31 mouse cellular contexts compared by ENCODE assay signal in genomic region chr2:55253134-55253533, GRCm38 (mm10).
"Had no signal": no experiment of that assay in that cellular context is flagged by ENCODE, and none has a peak within 500 bp of the region (broad histone marks: within the 10 kb centered on the region; RNA-seq: fewer than 3 reads in every experiment).

No protein-coding gene starts in this region.

- H3K9ac ChIP-seq: limb, embryonic 12.5 days; limb, embryonic 13.5 days; limb, embryonic 15.5 days; liver, embryonic 12.5 days; liver, embryonic 13.5 days; liver, embryonic 14.5 days; liver, embryonic 15.5 days; liver, postnatal 0 days; lung, embryonic 14.5 days; lung, embryonic 15.5 days; midbrain, embryonic 12.5 days; midbrain, embryonic 13.5 days; midbrain, embryonic 15.5 days had no signal

- DNase-seq: left cerebral cortex, postnatal 4 days; liver; liver, embryonic 13.5 days; liver, postnatal 0 days; lung, adult 18-20 months; lung, adult 2 months; lung, embryonic 14.5 days; lung, postnatal 10 days; lung, postnatal 14 days; lung, postnatal 36 days; lung, postnatal 4 days; midbrain, embryonic 14.5 days had no signal

- ATAC-seq: liver, embryonic 12.5 days; liver, postnatal 0 days; lung, postnatal 0 days; midbrain, embryonic 13.5 days; midbrain, embryonic 15.5 days; midbrain, embryonic 16.5 days had no signal

- H3K4me2 ChIP-seq: limb, embryonic 12.5 days; limb, embryonic 13.5 days; limb, embryonic 15.5 days; liver, embryonic 12.5 days; liver, embryonic 13.5 days; liver, embryonic 15.5 days; lung, embryonic 14.5 days; lung, embryonic 15.5 days; midbrain, embryonic 11.5 days; midbrain, embryonic 12.5 days; midbrain, embryonic 13.5 days; midbrain, embryonic 15.5 days had no signal

- H3K4me1 ChIP-seq: limb, embryonic 10.5 days; limb, embryonic 12.5 days; limb, embryonic 13.5 days; limb, embryonic 15.5 days; liver, embryonic 12.5 days; liver, embryonic 13.5 days; liver, embryonic 15.5 days; lung, embryonic 15.5 days; megakaryocyte, embryonic 14.5 days; midbrain, embryonic 10.5 days; midbrain, embryonic 12.5 days; midbrain, embryonic 13.5 days; midbrain, embryonic 15.5 days had no signal

- H3K36me3 ChIP-seq: limb, embryonic 10.5 days; limb, embryonic 12.5 days; limb, embryonic 13.5 days; limb, embryonic 15.5 days; liver, embryonic 12.5 days; liver, embryonic 13.5 days; liver, embryonic 15.5 days; lung, embryonic 15.5 days; midbrain, embryonic 10.5 days; midbrain, embryonic 12.5 days; midbrain, embryonic 13.5 days; midbrain, embryonic 15.5 days had no signal

- H3K27ac ChIP-seq: left cerebral cortex, adult 2 months; limb, embryonic 10.5 days; limb, embryonic 12.5 days; limb, embryonic 13.5 days; limb, embryonic 15.5 days; liver, embryonic 12.5 days; liver, embryonic 13.5 days; liver, embryonic 14.5 days; liver, embryonic 15.5 days; lung, embryonic 15.5 days; macrophage; midbrain, embryonic 10.5 days; midbrain, embryonic 12.5 days; midbrain, embryonic 13.5 days; midbrain, embryonic 15.5 days had no signal

- H3K4me3 ChIP-seq: left cerebral cortex, adult 2 months; limb, embryonic 10.5 days; limb, embryonic 12.5 days; limb, embryonic 13.5 days; limb, embryonic 15.5 days; liver, embryonic 12.5 days; liver, embryonic 13.5 days; liver, embryonic 15.5 days; lung, embryonic 15.5 days; megakaryocyte, embryonic 14.5 days; midbrain, embryonic 10.5 days; midbrain, embryonic 12.5 days; midbrain, embryonic 13.5 days; midbrain, embryonic 15.5 days; myocyte had no signal

- H3K27me3 ChIP-seq: limb, embryonic 12.5 days; limb, embryonic 13.5 days; limb, embryonic 15.5 days; liver, embryonic 12.5 days; liver, embryonic 13.5 days; liver, embryonic 15.5 days; lung, embryonic 15.5 days; megakaryocyte, embryonic 14.5 days; midbrain, embryonic 12.5 days; midbrain, embryonic 13.5 days; midbrain, embryonic 15.5 days had no signal

- H3K9me3 ChIP-seq: limb, embryonic 10.5 days; limb, embryonic 12.5 days; limb, embryonic 13.5 days; limb, embryonic 15.5 days; liver, embryonic 12.5 days; liver, embryonic 13.5 days; liver, embryonic 15.5 days; lung, embryonic 15.5 days; megakaryocyte, embryonic 14.5 days; midbrain, embryonic 10.5 days; midbrain, embryonic 12.5 days; midbrain, embryonic 13.5 days; midbrain, embryonic 15.5 days had no signal
